Mouse (Mus musculus) naive thymus-derived CD4-positive, alpha-beta T cell, adult 5 months (primary cell): ENCODE measurements around the gene Adcy6. TPM values are rescaled to one million over a fixed set of nuclear protein-coding genes. Genes with fewer than 3 reads are reported as not detected.

Experiments
- polyA plus RNA-seq: library from polyadenylated mRNA; unstranded; fragments of 100-300 nt; shearing (Covaris generic); gene quantifications from one replicate; pipeline ENCODE4 v1.2.1, GENCODE M21; 2017

Adcy6 gene
- 5.3 TPM for polyA plus RNA-seq

DNA sequence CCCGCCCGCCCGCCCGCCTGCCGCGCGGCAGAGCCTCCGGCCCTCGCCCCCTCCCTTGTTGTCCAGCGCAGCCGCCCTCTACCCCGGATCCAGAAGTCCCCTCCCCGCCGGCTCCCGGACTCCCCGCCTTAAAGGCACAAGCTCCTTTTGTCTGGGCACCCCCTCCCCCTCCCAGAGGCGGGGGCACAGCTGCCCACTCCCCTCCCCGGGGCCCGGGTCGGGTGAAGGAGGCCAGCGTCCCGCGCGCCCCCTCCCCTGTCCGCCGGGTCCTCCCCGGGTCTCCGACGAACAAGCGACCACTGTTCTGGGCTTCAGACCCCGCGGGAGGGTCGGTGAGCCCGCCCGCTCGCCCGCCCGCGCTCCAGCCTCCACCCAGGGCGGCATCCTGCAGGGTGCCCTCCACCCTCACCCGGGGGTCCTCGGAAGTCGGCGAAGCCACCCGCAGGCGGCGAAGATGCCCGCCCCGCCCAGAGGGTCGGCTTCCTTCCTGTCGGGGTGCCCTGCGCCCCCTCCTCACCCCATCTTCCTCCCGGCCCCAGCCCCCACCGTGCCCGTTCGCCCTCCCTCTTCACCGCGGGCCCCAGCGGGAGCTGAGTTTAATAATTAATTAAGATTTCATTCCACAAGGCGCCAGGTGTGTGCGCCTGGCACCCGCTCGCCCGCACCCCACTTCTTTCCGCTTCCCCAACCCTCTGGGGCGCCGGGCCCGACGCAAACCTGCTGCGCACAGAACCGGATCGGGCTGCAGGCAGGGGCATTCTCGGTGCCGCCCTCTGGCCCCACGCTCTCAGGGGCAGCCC lies at the start of gene Adcy6:
TSS of gene Adcy6 (minus strand) at position 746 of the 800 bp plus-strand sequence.

DNA sequence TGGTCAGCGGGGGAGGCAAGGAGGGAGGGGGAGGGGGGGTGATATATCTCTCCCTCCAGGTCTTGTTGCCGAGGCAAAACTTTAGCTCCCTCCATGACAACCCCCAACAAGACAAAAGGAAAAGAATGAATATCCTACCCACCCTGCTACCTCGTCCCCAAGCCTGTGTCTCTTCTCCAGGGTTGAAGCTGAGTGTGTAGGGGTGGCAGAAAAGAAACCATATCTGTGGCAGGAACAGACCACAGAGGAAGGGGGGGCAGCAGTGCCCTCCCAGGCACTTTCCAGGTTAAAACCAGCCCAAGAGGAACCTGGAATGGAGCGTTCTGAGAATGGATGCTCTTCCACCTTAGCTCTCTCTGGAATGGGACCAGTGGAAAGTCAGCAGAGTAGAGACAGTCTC lies 20.7 kb upstream of the Adcy6 start, which contains the start of gene Cacnb3:
TSS of gene Cacnb3 (plus strand) at position 301 of the 400 bp plus-strand sequence.

DNA sequence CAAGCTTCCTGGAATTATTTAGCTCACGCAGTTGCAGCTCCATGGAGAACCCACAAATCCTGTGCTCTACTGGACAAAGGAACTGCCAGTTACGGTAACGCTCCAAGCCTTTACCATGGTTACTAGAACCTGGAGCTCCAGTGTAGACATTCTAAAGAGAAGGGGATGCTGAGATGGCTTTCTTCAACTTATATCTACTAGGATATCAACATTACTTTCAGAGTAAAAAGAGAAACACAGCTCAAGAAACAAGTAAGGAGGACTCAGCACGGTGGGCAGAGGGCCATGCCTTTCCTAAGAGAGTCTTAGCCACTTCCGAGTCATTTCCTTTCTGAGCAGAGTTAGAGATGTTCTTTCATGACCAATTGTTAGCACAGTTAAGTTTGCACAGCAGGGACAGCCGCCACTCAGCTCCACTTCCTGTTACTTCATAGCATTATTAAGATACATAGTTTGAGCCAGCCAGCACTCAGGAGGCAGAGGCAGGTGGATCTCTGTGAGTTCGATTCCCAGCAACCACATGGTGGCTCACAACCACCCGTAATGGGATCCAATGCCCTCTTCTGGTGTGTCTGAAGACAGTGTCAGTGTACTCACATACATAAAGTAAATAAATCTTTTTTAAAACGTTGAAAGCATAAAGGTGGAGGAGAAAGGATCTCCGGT lies 38.9 kb downstream of the Adcy6 start, which contains the start of the genes Ccnt1 and 4930415O20Rik:
TSS of gene Ccnt1 (minus strand) at position 51 of the 666 bp plus-strand sequence.
TSS of gene 4930415O20Rik (plus strand) at position 132 of the 666 bp plus-strand sequence.

Other genes with a start within 250 kb of the Adcy6 start
- not detected for gene Olfr283, start 229.1 kb downstream of the Adcy6 start, polyA plus RNA-seq
- not detected for gene Olfr282, start 178.9 kb downstream of the Adcy6 start, polyA plus RNA-seq
- not detected for gene Olfr281, start 157.5 kb downstream of the Adcy6 start, polyA plus RNA-seq
- gene OR5BS1P, start 140.2 kb downstream of the Adcy6 start, polyA plus RNA-seq, result not detected
- gene Lalba, start 127.4 kb downstream of the Adcy6 start, polyA plus RNA-seq, result not detected
- gene Olfr279, start 117.7 kb downstream of the Adcy6 start, polyA plus RNA-seq, result 0.25 TPM
- gene Kansl2, start 75.8 kb downstream of the Adcy6 start, polyA plus RNA-seq, result 105 TPM
- 165 TPM for gene Ccnt1, start 39.2 kb downstream of the Adcy6 start, polyA plus RNA-seq
- not detected for gene 4930415O20Rik, start 39.1 kb downstream of the Adcy6 start, polyA plus RNA-seq
- 0.97 TPM for gene Cacnb3, start 20.8 kb upstream of the Adcy6 start, polyA plus RNA-seq
- gene Ddx23, start 52.8 kb upstream of the Adcy6 start, polyA plus RNA-seq, result 34.3 TPM
- 2.2 TPM for gene Rnd1, start 67.4 kb upstream of the Adcy6 start, polyA plus RNA-seq
- gene Ccdc65, start 98.1 kb upstream of the Adcy6 start, polyA plus RNA-seq, result not detected
- 0.81 TPM for gene Fkbp11, start 118.1 kb upstream of the Adcy6 start, polyA plus RNA-seq
- 120 TPM for gene Arf3, start 153.1 kb upstream of the Adcy6 start, polyA plus RNA-seq
- not detected for gene Wnt10b, start 168.1 kb upstream of the Adcy6 start, polyA plus RNA-seq
- gene Wnt1, start 179.8 kb upstream of the Adcy6 start, polyA plus RNA-seq, result not detected
- not detected for gene Ddn, start 199.4 kb upstream of the Adcy6 start, polyA plus RNA-seq
- 121 TPM for gene Prkag1, start 221.4 kb upstream of the Adcy6 start, polyA plus RNA-seq